Mouse (Mus musculus) yolk sac, embryonic 10.5 days (tissue): ENCODE measurements at regions not wholly inside any gene's neighbourhood (a gene's known extent, or its start where the extent isn't known, plus 50 kb on each side); places are given as distances from the start of the nearest gene placed in this dataset.

ENCODE experiments used
- DNase-seq: peaks from one replicate; pipeline ENCODE4 v3.0.0-alpha.2; 2017; ENCODE audit warnings: low spot score

DNA sequence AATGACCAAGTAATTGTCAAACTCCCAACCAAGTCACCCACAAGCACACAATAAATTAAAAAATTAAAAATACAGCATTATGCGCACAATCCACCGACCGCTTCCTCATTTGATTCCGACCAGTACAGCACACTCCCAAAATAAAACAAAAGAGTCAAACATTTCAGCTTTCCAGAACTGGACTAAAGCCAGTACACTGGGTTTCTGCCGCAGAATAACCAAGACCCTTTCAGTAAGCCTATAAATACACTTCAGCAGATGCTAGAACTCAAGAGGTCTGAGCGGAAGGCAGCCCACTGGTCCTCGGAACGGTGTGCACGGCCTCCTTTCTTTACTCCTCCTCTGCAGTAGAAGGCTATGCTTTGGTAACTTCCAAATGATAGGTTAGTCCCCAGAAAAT, 98.2 kb upstream of the Selenok start:
- no peak for DNase-seq

DNA sequence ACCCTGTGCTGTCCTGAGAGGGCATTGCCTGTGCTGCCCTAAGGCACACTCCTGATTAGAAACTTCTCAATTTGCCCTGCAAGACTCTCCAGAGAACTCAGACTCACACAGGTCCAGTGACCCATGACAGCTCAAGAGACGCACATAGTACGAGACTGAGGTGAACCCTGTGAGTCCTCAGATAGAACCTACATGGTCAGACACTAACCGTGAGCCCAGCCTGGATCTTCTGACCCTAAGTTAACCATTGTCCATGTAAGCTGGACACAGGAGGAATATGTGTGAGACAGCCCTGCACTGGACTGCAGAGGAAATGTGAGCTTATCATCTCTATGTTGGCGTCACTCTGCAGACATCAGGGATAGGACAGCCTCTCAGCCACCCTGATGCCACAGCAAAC, 91.4 kb upstream of the Selenok start:
- DNase-seq = no peak

DNA sequence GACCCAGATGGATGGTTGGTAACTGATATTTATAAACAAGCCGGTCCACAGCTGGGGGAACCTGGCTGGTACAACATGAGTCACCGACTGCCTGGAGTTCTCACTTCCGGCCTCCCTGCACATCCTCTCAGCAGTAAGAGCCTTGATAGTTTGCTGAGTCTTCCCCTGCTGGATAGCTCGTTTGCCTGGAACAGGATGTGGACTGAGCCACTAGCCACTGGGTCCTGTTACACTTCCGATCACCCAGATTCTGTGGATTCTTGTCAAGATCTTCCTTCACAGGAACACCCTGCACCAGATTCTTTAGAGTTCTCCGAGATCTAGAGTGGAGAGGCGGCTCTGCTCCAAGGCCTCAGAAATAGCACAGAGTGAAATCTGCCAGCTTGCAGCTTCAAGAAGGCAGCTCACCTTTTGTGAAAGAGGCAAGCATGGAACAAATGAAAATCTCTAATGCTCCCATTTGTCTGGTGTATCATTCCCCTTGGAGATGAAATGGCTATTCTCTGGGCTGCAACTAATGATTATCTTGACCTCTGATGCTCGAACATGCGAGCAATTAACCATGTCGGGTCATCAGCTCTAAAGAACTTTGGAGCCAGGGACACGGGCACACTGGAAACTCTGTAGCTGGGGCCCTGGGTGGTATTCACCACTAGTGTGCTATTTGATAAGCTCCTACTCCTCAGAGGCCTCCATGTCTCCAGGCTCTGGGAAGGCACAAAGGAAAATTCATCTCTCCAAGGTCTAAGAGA, 90.3 kb upstream of the Selenok start:
- DNase-seq = peak; percentile 27

DNA sequence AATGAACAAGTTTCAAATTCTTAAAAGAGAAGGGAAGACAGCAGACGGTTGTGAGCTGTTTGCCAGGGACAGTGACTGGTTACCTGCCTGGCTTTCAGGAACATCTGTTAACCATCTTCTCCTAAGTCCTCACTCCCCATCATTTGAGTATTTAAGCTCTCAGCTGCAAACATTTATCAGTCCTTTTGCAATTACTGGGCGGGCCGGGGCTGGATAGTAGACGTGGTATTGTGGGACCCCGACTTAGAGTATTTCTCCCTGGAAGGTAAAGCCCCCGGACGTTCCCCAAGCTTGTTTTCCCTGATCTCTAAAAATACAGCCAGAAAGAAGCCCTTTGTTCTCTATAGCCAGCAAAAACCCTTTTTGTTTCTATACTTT, 89.7 kb upstream of the Selenok start:
- DNase-seq = no peak

DNA sequence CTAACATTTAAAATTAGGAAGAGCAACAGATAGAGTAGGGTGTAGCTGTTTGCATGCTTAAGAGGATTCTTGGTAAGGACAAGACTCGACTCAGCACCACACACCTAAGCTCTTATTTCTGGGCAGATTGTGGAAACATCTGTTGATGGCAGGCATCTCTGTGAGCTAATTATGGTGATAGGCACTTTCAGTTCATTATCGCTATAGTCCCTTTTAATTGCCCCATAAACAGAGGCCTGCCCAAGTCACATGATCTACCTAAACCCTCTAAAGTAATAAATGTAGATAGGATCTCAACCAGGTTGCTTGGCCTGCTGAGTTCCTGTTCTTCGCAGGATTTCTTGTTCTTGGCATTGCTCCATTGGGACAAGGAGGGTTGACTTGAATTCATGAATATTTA, 88.8 kb upstream of the Selenok start:
- DNase-seq = no peak

DNA sequence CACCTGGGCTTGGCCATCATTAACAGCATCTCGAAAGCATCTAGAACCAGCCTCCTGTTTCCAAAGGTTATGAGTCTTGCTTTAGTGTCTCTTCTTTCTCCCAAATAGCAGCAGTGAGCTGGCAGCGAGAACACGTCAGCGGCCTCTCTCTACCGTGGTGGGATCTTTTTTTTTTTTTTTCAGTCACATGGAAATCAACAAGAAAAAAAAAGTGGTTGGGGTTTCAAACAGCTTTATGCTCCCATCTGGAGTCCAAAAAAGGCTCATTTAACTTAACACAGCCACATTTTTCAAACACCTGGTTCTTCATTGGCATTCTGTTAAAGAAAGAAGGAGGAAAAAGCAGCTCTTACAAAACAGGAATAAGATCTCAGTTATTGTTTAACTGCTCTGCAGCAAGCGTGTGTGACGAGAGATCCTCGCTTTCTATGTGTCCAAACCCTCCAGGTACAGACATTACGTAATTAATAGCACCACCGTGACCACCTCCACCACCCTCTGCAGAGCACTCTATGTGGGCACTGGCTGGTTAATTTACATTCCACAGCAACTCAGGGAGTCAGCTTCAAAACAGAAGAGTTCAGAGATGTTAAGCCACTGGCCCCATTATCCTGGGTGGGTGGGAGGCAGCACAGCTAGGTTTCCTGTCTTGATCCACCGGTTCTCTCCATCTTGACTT, 85.3 kb upstream of the Selenok start:
- DNase-seq = no peak

DNA sequence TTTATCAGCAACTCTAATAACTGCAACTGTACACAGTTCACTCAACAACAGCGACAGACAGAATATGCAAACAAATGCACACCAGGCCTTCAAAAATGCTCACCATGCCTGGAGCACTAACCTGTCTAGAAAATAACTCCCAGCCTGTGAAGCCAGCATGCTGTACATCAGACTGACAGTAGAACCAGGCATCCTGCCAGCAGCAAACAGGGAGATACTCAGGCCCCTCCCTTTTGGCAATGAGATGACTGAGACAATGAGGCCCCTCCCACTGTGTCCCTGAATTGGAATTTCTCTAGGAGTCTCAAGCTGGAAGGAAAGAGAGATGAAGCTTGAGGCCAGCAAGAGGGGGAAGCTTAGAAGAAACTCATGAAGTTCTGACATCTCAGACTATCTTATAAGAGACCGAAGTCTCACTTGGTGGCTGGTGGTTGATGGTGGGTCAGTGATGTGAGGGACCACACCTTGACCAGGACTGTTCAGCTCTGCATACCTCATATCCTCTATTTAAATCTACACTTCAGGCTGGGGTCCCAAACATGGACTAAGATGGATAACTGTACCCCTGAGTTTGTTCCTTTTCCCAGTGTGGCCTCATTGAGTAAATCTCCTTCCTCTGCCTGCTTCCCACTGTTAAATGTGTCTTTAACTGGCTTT, 72.6 kb upstream of the Selenok start:
- no peak for DNase-seq

DNA sequence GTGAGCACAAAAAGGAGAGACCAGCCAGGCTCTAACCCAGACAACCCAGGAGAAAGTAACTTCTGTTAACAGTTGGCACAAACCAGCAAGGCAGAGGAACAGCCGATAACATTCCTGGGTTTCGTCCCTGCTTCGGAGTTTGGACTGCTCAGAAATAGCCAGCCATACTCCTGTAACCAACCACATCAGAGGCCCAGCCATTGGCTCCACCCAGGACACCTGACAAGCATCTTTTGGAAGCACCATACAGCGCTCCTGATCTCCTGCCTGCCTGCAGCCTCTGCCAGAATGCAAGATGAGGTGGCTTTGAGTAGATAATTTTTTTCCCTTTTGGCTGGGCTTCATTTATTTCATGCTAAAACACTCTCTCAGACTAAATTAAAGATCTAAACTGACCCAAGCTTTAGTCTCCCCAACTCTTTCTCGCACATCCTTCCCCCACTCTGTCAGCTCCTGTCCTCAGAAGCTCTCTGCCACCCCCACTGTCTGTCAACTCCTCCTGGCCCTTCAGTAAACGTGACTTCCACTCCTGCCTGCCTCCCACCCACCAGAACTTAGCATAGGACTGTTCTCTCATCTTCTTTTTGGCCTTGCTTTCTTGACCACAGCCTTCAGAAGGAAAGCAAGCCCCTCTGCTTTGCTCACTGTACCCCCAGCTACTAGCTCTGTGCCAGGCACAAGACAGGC, 72.0 kb upstream of the Selenok start:
- DNase-seq = no peak

DNA sequence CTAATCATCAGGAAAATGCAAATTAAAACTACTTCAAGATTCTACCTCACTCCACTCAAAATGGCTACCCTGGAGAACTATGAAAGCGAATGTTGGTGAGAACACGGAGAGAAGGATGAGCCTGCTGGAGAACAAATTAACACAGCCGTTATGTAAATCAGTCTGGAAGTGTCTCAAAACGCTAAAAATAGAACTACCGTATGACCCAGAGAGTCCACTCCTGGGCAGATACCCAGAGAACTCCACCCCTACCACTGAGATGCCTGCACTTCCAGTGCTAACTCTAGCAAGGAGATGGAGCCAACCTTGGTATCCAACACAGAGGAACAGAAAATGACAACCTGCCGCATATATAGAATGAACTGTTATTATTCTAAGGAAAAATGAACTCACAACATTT, 67.2 kb upstream of the Selenok start:
- DNase-seq = no peak

DNA sequence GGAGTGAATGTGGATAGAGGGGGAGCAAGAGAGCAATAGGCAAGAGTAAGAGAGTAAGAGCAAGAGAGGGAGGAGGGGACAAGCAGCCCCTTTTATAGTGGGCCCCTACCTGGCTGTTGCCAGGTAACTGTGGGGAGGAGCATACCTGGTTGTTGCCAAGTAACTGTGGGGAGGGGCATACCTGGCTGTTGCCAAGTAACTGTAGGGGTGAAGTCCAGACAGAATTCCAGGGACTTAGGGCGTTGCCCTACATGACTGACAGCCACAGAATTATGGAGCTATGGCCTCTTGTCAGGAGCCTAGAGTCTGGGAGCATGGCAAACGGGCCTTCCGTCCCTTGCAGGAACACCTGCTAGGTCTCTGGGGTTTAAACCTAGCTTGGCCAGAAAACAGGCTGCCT, 64.5 kb upstream of the Selenok start:
- no peak for DNase-seq

DNA sequence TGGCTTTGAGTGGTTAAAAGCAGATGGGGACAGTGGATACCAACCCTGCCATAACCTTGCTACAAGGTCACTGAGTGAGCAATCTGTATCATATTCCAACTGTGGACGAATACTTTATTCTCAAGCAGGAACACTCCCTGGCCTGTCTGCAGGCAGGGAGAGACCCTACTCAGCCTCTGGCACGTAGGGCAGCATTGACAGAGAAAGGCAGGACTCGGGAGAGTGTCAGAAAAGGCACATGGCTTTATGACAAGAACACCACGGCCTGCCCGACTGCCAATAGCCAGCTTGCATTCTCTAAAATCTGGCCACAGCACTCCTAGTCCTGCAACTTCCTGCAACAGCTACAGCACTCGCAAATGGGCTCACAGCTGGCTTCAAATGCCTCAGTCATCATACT, 63.3 kb upstream of the Selenok start:
- DNase-seq = no peak

DNA sequence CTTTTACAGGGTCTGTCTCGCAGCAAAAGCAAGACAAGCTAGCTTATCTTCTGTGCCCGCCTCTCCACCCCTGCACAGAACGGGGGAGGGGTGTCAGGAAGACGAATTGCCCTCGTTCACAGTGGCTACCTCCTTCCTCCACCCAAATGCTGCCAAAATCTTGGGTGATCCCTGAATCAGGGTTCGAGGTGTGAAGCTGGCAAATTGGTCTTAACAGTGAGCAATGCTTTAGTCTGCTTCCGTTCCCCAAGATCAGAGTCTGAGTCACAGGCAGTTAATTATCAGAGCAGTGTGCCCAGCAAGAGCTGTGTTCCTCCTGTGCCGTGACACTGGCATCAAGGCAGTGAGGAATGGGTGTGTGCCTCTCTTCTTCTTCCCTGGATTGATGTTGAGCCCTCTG, 58.4 kb upstream of the Selenok start:
- DNase-seq = no peak
